ENCODE assay signal across 9 mouse cellular contexts in genomic region chr14:58072771-58073501, GRCm38 (mm10). TPM values are rescaled to one million over a fixed set of nuclear protein-coding genes. Genes with fewer than 3 reads are reported as not detected.
DNase-seq lines count a peak whose midpoint lies in the region; ATAC-seq and TF ChIP-seq lines count a peak whose summit lies in the region.
"Had no signal": no experiment of that assay in that cellular context is flagged by ENCODE, and none has a peak within 500 bp of the region (broad histone marks: within the 10 kb centered on the region; RNA-seq: fewer than 3 reads in every experiment).

No protein-coding gene starts in this region.

- H3K4me3 ChIP-seq in heart, postnatal 0 days (ENCODE audit: low read depth, low read length) = peak overlapping the region; percentile 84
- H3K4me3 ChIP-seq in neural tube, embryonic 12.5 days = peak overlapping the region; percentile 50

- intact Hi-C loops in left cerebral cortex, postnatal 36 days (cut with DNase I) = loop anchor here (5.0 kb wide), 1 partner anchor 1129 kb away; the partner anchor contains the start of gene Rcbtb1

- no peak for TF ChIP-seq CTCF in heart, postnatal 0 days (IDR thresholded peaks at IDR 0.05; ENCODE audit: low read depth)

- peak overlapping the region; percentile 69 for H3K9ac ChIP-seq in heart, postnatal 0 days (replicated peaks; ENCODE audit: low read depth, low read length)
- peak overlapping the region; percentile 45 for H3K9ac ChIP-seq in neural tube, embryonic 12.5 days

- no peaks in the 10 kb centered on the region for H3K36me3 ChIP-seq in heart, postnatal 0 days (replicated peaks; ENCODE audit: control insufficient read depth, insufficient read depth, low read length)
- H3K36me3 ChIP-seq in neural tube, embryonic 12.5 days = no peaks in the 10 kb centered on the region

- peaks cover 25% of the 10 kb centered on the region for H3K27me3 ChIP-seq in heart, postnatal 0 days (ENCODE audit: control insufficient read depth, insufficient read depth, low read length)
- H3K27me3 ChIP-seq in neural tube, embryonic 12.5 days (replicated peaks) = peaks cover 60% of the 10 kb centered on the region

- ATAC-seq in heart, postnatal 0 days (ENCODE audit: insufficient read depth, low read depth) = no peak
- ATAC-seq in neural tube, embryonic 12.5 days (ENCODE audit: low FRiP score, low read depth) = no peak
- ATAC-seq in activated CD4-positive, CD25-positive, alpha-beta regulatory T cell, adult 4 months = no peak

- H3K4me2 ChIP-seq in heart, postnatal 0 days (ENCODE audit: low read depth, low read length) = peak overlapping the region; percentile 86
- H3K4me2 ChIP-seq in neural tube, embryonic 12.5 days (replicated peaks) = peak overlapping the region; percentile 96

- peak; percentile 58 for DNase-seq in cerebellum, adult 11-12 months
- no peak for DNase-seq in cerebellum, adult 8-10 months
- peak; percentile 25 for DNase-seq in B cell, adult 2 months
- DNase-seq in embryo, embryonic 9.5 days (ENCODE audit: extremely low spot score) = peak; percentile 42
- DNase-seq in heart, postnatal 0 days (ENCODE audit: low spot score) = no peak
- DNase-seq in left cerebral cortex, postnatal 36 days (ENCODE audit: low spot score in 2 of 2) = peak; percentile 35 to 43

- under 1% methylated on average over 29 of the region's 29 CpGs for WGBS in heart, postnatal 0 days
- WGBS in neural tube, embryonic 12.5 days = under 1% methylated on average over 29 of the region's 29 CpGs

- H3K9me3 ChIP-seq in heart, postnatal 0 days (replicated peaks; ENCODE audit: control insufficient read depth, low read length) = no peaks in the 10 kb centered on the region
- H3K9me3 ChIP-seq in neural tube, embryonic 12.5 days = no peaks in the 10 kb centered on the region

- H3K27ac ChIP-seq in heart, postnatal 0 days (ENCODE audit: low read depth) = peak overlapping the region; percentile 86
- no peak overlapping the region for H3K27ac ChIP-seq in neural tube, embryonic 12.5 days

- TF ChIP-seq EP300 in heart, postnatal 0 days (IDR thresholded peaks at IDR 0.05; ENCODE audit: low read depth) = no peak

- H3K4me1 ChIP-seq in heart, postnatal 0 days (ENCODE audit: control insufficient read depth, insufficient read depth) = peaks cover 6% of the 10 kb centered on the region; the same call in 1 of the 2 replicates
- H3K4me1 ChIP-seq in neural tube, embryonic 12.5 days = peaks cover 51% of the 10 kb centered on the region

RNA-seq across cellular contexts. Expression of gene Fgf9, which starts 2.6 kb away (rescaled TPM):
- 3.7 and 7.6 TPM in 2 replicates for total RNA-seq in heart, postnatal 0 days (2014; rRNA removed; ENCODE audit: low replicate concordance)
- 10.0 and 10.6 TPM in 2 replicates for polyA plus RNA-seq in heart, postnatal 0 days (2015; fragmentation: Nextera tagmentation; extraction: Ambion mirVana)
- 10 to 100 TPM; 20.3 to 23.4 TPM for total RNA-seq in left cerebral cortex, postnatal 36 days (2021)
- polyA plus RNA-seq in neural tube, embryonic 12.5 days (2016; fragmentation: Nextera tagmentation; extraction: Ambion mirVana) = 10.9 and 11.3 TPM in 2 replicates
- under 1 TPM in 1 of 2 experiments, not detected in 1; 0.29 TPM for polyA plus RNA-seq in activated CD4-positive, CD25-positive, alpha-beta regulatory T cell, adult 4 months (2017; shearing (Covaris generic))
- polyA plus RNA-seq: erythroblast, embryonic 14.5 days had no signal

Comparison
In these comparisons a context has a peak if more than half of its experiments do, and no peak if none do; other contexts are left out.
1. DNase-seq: peak in cerebellum, adult 11-12 months (single experiment), B cell, adult 2 months (2 of 2), embryo, embryonic 9.5 days (single experiment) and left cerebral cortex, postnatal 36 days (2 of 2); none in cerebellum, adult 8-10 months (single experiment) and heart, postnatal 0 days (single experiment).